Mouse (Mus musculus): ENCODE data around the gene Zcchc8.

DNA sequence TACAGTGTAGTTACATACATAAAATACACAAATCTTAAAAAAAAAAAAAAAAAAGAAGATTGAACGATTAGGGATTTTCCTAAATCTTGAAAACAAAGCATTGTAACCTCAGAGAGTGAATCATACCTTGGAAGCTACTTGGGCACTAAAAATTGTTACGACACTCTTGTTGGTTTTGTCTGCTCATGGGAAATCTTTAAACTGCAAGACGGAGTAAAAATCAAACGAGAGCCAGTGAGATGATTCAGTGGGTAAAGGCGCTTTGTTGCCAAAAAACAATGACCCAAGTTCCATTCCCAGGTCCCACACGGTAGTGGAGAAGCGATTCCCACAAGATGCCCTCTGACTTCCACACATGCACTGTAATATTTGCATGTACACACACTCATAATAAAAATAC, 24.7 kb downstream of the Zcchc8 start:
- TF ChIP-seq CTCF (IDR thresholded peaks at IDR 0.05; ENCODE audit: low read depth) (no peak), EP300 (IDR thresholded peaks at IDR 0.05; ENCODE audit: low read depth) (no peak)
